Mouse (Mus musculus) brain, adult 10 weeks (tissue): ENCODE data around the gene Sec22a. TPM values are rescaled to one million over a fixed set of nuclear protein-coding genes. Genes with fewer than 3 reads are reported as not detected.

Experiments used
- polyA plus RNA-seq: library from polyadenylated mRNA; stranded (reverse); fragments of 350-450 nt; fragmentation: Illumina TruSeq; extraction: RNeasy Lipid Tissue Mini Kit (QIAGEN cat#74804); gene quantifications from one replicate; pipeline ENCODE4 v1.2.3, GENCODE M21; 2015; ENCODE audit warnings: low read depth, low replicate concordance

Sec22a gene
- 20.2 TPM for polyA plus RNA-seq

DNA sequence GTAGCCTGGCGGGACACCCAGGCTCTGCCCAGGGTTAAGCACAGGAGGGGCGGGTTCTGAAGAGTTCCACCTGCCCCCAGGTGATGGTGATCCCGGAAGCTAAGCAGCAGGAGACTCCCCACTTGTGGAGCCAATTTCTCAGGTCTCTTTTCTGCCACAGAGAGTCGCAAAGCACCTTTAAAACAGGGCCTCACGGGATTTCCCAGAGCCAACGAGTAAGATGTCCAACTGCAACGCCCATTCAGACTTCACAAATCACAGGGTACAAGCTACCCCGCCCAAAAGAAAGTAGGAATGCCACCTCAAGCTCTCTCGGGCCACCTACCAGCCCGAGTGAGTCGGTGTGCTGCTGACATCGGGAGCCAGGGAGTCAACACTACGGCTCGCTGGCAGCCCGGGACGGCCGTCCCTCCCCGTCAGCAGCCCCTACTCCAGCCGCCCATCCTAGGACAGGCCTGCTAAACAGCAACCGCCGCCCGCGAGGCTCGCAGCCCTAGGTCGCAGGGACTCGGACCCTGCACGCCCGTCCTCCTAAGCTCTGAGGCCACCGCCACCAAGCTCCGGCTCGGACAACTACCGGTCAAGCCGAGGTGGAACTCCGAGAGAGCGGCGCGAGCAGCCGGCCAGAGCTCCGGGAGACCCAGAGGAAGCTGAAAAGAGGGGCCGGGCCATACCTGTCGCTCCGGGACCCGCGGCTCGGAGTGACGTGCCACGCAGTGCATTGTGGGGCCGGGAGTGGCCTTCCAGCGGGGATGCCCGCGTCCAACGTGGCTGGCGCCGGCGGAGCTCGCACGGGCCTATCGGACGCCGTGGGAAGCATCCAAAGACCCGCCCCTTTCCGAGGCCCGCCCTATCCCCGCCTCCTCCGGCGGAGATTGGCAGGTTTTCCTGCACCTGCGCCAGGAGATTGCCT lies at the start of gene Sec22a:
Sec22a (minus strand) TSS at position 769 of the 913 bp plus-strand sequence.

Other genes with a start within 250 kb of the Sec22a start
- gene Adcy5, start 209.0 kb downstream of the Sec22a start, polyA plus RNA-seq, result 83.6 TPM
- 4.4 TPM for gene Pdia5, start 127.0 kb upstream of the Sec22a start, polyA plus RNA-seq
- 15.4 TPM for gene Sema5b, start 177.2 kb upstream of the Sec22a start, polyA plus RNA-seq